Mouse (Mus musculus): ENCODE data around the gene Etv6. TPM values are rescaled to one million over a fixed set of nuclear protein-coding genes. Genes with fewer than 3 reads are reported as not detected.

Gene Etv6
- polyA plus RNA-seq, 2 experiments, result 13.9 to 16.5 TPM

DNA sequence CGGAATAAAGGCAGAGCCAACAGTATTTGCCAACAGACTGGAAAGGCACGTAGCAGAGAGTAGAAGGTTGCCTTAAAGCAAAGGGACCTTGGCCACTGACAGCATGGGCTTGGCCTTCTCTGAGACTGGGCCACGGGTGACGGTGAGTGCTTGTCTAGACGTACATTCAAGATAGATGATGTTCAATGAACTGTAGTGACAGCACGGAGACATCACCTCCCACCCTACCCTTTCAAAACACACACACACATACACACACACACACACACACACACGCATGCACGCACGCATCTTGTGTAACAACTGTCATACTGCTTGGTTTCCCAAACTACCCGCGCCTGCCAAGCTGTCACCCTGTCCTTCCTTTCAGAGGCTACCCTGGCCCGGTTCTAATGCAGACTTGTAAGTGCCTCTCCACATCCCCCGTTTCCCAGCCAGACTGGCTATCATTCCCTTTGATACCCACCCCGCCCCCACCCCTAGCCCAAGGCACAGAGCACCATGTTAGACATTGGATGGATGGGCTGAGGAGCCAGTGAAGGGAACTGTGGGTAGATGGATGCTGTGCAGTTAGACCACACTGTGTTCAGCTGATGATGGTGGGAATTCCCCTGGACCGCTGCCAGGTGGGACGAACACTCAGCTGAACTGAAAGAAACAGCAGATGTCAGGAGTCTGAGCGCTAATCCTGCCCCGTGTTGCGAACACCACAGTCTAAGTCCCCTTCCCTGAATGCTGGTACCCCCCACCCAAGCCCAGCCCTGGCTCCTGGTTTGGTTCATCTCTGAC lies 172.1 kb downstream of the Etv6 start:
- H3K9ac ChIP-seq (ENCODE audit: low read depth, low read length, severe bottlenecking), result no peak overlapping the region
- H3K36me3 ChIP-seq (ENCODE audit: control insufficient read depth, insufficient read depth, low read length), result no peaks in the 10 kb centered on the region
- TF ChIP-seq POLR2A (IDR thresholded peaks at IDR 0.05; ENCODE audit: borderline replicate concordance, extremely low read depth, insufficient read depth, insufficient read length), result no peak
- ATAC-seq (ENCODE audit: low FRiP score, low read depth) (peak; percentile 60), DNase-seq (ENCODE audit: low spot score) (peak; percentile 72)
- no peak overlapping the region for H3K27ac ChIP-seq (replicated peaks; ENCODE audit: low read depth, low read length)
- no peaks in the 10 kb centered on the region for H3K27me3 ChIP-seq (ENCODE audit: control insufficient read depth, insufficient read depth, low read length)
- H3K4me3 ChIP-seq (replicated peaks; ENCODE audit: low read length), result no peak overlapping the region
- no peak overlapping the region; the same call in 1 of the 2 replicates for H3K4me2 ChIP-seq (replicated peaks; ENCODE audit: low read depth, low read length, severe bottlenecking)
- 73% methylated on average over 19 of the region's 19 CpGs for WGBS
- H3K4me1 ChIP-seq (ENCODE audit: control insufficient read depth, insufficient read depth, low read length), result peaks cover 7% of the 10 kb centered on the region
- no peaks in the 10 kb centered on the region for H3K9me3 ChIP-seq (ENCODE audit: control insufficient read depth, low read length)

DNA sequence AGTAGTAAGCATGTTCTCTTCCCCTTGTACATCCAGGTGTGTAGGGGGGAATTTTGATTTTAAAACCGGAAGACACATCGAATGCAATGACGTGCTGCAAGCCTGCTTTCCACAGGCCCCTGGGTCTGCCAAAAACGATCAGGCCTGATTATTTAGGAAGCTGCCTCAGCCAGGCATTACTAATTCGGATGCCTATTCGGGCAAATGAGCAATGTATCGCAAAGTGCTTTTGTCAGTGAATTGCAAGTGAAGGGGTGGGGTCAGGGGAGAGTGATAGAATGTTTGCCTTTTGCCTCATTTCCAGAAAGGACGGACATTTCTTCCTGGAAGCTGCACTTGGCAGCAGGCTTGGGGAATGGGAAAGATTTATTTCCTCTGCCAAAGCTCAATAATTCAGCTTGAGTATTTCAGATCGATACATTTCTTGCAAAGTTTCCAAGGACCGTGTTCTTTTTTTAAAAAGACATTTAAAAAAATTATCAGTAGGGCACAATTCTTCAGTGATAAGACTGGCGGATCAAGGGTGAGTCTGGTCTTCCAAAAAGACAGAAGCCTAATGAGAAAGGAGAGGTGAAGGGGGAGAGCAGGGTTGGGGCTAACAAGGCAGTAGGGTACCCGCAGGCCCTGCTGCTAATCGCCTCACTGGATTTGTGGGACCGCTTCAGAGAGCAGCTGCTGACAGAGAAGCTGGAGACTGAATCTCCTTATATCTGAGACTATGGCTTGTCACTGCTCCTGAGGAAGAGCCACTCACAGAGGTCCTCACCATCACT lies 172.9 kb downstream of the Etv6 start:
- WGBS, result 75% methylated on average over 14 of the region's 14 CpGs
- no peak for DNase-seq (ENCODE audit: low spot score)
- Histone ChIP-seq H3K27me3 (ENCODE audit: control insufficient read depth, insufficient read depth, low read length) (no peaks in the 10 kb centered on the region), H3K4me3 (replicated peaks; ENCODE audit: low read length) (no peak overlapping the region), H3K27ac (replicated peaks; ENCODE audit: low read depth, low read length) (no peak overlapping the region), H3K9me3 (ENCODE audit: control insufficient read depth, low read length) (no peaks in the 10 kb centered on the region), H3K36me3 (ENCODE audit: control insufficient read depth, insufficient read depth, low read length) (no peaks in the 10 kb centered on the region), H3K9ac (ENCODE audit: low read depth, low read length, severe bottlenecking) (no peak overlapping the region), H3K4me1 (ENCODE audit: control insufficient read depth, insufficient read depth, low read length) (peaks cover 7% of the 10 kb centered on the region), H3K4me2 (replicated peaks; ENCODE audit: low read depth, low read length, severe bottlenecking) (no peak overlapping the region; the same call in 1 of the 2 replicates)
- no peak for TF ChIP-seq POLR2A (IDR thresholded peaks at IDR 0.05; ENCODE audit: borderline replicate concordance, extremely low read depth, insufficient read depth, insufficient read length)
- ATAC-seq (ENCODE audit: low FRiP score, low read depth), result no peak

DNA sequence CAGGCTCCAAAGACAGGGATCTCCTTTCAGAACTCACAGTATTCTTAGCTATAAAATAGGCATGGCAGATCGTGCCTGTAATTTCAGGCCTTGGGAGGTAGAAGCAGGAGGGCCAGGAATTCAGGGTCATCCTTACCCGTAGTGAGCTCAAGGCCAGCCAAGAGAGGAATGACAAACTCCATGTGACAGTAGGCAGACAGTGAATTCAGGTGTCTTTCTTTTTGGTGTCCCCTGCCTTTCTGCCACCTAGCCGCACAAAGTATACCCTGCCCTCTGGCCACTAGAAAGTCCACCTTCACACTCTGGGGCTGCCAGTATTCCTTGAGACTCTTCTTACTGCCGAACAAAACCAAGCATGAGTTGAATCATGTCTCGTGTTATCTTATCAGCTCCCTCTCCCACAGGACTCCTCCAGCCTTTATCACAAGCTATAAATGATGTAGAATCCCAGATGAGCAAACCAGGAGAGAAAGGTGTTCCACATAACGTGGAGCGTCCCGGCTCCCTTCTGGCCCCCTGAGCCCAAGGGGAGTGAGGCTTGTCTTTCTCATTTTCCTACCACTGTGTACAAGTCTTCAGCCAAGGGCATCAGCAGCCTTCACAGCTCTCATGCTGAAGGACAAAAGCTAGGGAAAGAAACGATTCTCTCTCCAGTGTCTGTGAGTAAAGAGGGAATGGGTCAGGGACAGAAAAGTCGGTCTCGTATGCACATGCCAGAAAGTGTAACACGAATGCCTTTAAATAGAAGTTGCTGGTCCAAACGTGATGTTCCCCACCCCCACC lies 175.4 kb downstream of the Etv6 start:
- Histone ChIP-seq H3K9ac (ENCODE audit: low read depth, low read length, severe bottlenecking) (no peak overlapping the region), H3K36me3 (ENCODE audit: control insufficient read depth, insufficient read depth, low read length) (no peaks in the 10 kb centered on the region), H3K27me3 (ENCODE audit: control insufficient read depth, insufficient read depth, low read length) (no peaks in the 10 kb centered on the region), H3K4me1 (ENCODE audit: control insufficient read depth, insufficient read depth, low read length) (peaks cover 7% of the 10 kb centered on the region), H3K4me3 (replicated peaks; ENCODE audit: low read length) (no peak overlapping the region), H3K9me3 (ENCODE audit: control insufficient read depth, low read length) (no peaks in the 10 kb centered on the region), H3K4me2 (replicated peaks; ENCODE audit: low read depth, low read length, severe bottlenecking) (no peak overlapping the region), H3K27ac (replicated peaks; ENCODE audit: low read depth, low read length) (no peak overlapping the region)
- DNase-seq (ENCODE audit: low spot score) (no peak), ATAC-seq (ENCODE audit: low FRiP score, low read depth) (no peak)
- no peak for TF ChIP-seq POLR2A (IDR thresholded peaks at IDR 0.05; ENCODE audit: borderline replicate concordance, extremely low read depth, insufficient read depth, insufficient read length)
- 79% methylated on average over 13 of the region's 13 CpGs for WGBS

- Histone ChIP-seq H3K9me3 (ENCODE audit: control insufficient read depth, low read length) (no peaks in the 10 kb centered on the region), H3K27me3 (ENCODE audit: control insufficient read depth, insufficient read depth, low read length) (no peaks in the 10 kb centered on the region), H3K4me1 (ENCODE audit: control insufficient read depth, insufficient read depth, low read length) (peaks cover 7% of the 10 kb centered on the region), H3K4me2 (replicated peaks; ENCODE audit: low read depth, low read length, severe bottlenecking) (no peak overlapping the region), H3K4me3 (replicated peaks; ENCODE audit: low read length) (no peak overlapping the region), H3K36me3 (ENCODE audit: control insufficient read depth, insufficient read depth, low read length) (no peaks in the 10 kb centered on the region), H3K27ac (replicated peaks; ENCODE audit: low read depth, low read length) (no peak overlapping the region), H3K9ac (ENCODE audit: low read depth, low read length, severe bottlenecking) (no peak overlapping the region)
- TF ChIP-seq POLR2A (IDR thresholded peaks at IDR 0.05; ENCODE audit: borderline replicate concordance, extremely low read depth, insufficient read depth, insufficient read length), result no peak
- 82% methylated on average over 9 of the region's 9 CpGs for WGBS
- ATAC-seq (ENCODE audit: low FRiP score, low read depth), result no peak
- DNase-seq (ENCODE audit: low spot score), result no peak
Measured at GRCm38 (mm10) chr6:134211458-134211776, 175.9 kb downstream of the Etv6 start.

- Histone ChIP-seq H3K27me3 (ENCODE audit: control insufficient read depth, insufficient read depth, low read length) (no peaks in the 10 kb centered on the region), H3K9ac (ENCODE audit: low read depth, low read length, severe bottlenecking) (no peak overlapping the region), H3K9me3 (ENCODE audit: control insufficient read depth, low read length) (no peaks in the 10 kb centered on the region), H3K4me2 (replicated peaks; ENCODE audit: low read depth, low read length, severe bottlenecking) (no peak overlapping the region), H3K4me3 (replicated peaks; ENCODE audit: low read length) (no peak overlapping the region), H3K4me1 (ENCODE audit: control insufficient read depth, insufficient read depth, low read length) (peaks cover 14% of the 10 kb centered on the region), H3K36me3 (ENCODE audit: control insufficient read depth, insufficient read depth, low read length) (no peaks in the 10 kb centered on the region), H3K27ac (replicated peaks; ENCODE audit: low read depth, low read length) (no peak overlapping the region)
- no peak for DNase-seq (ENCODE audit: low spot score)
- WGBS, result 93% methylated on average over 6 of the region's 6 CpGs
- TF ChIP-seq POLR2A (IDR thresholded peaks at IDR 0.05; ENCODE audit: borderline replicate concordance, extremely low read depth, insufficient read depth, insufficient read length), result no peak
- ATAC-seq (ENCODE audit: low FRiP score, low read depth), result no peak
Measured at GRCm38 (mm10) chr6:134217747-134218146, 182.2 kb downstream of the Etv6 start.
